Mouse (Mus musculus) erythroblast, embryonic 14.5 days (primary cell): ENCODE data around the gene Sh3bp1. TPM values are rescaled to one million over a fixed set of nuclear protein-coding genes. Genes with fewer than 3 reads are reported as not detected.

Source experiments
- H3K27me3 ChIP-seq: 2 replicates; pipeline ENCODE4 v1.6.1; 2012; ENCODE audit warnings: inconsistent platforms; ENCODE audit not compliant: control insufficient read depth
- H3K36me3 ChIP-seq: 2 replicates; pipeline ENCODE4 v1.6.1; 2012; ENCODE audit warnings: mild to moderate bottlenecking, inconsistent platforms; ENCODE audit not compliant: control insufficient read depth
- H3K4me1 ChIP-seq: 2 replicates; pipeline ENCODE4 v1.6.1; 2012; ENCODE audit warnings: inconsistent platforms; ENCODE audit not compliant: control insufficient read depth
- H3K4me3 ChIP-seq: replicated peaks from 2 replicates; pipeline ENCODE3; 2012; ENCODE audit warnings: moderate library complexity, mild to moderate bottlenecking, inconsistent platforms
- H3K9me3 ChIP-seq: 2 replicates; pipeline ENCODE4 v1.6.1; 2012; ENCODE audit warnings: low read length, inconsistent platforms, mixed read lengths; ENCODE audit not compliant: control insufficient read depth
- GATA1 ChIP-seq: IDR thresholded peaks from 2 replicates; pipeline ENCODE4 v1.6.1; 2012; ENCODE audit warnings: low read length, inconsistent platforms, mixed read lengths
- TAL1 ChIP-seq: IDR thresholded peaks from 3 replicates; pipeline ENCODE4 v1.6.1; 2012; ENCODE audit warnings: low read length, inconsistent platforms, mixed read lengths
- polyA plus RNA-seq: library from polyadenylated mRNA; stranded (reverse); fragments of >175 nt; gene quantifications from 2 replicates; pipeline ENCODE4 v1.2.3, GENCODE M21; 2012

Gene Sh3bp1
- polyA plus RNA-seq, 1 experiment = 13.6 TPM

DNA sequence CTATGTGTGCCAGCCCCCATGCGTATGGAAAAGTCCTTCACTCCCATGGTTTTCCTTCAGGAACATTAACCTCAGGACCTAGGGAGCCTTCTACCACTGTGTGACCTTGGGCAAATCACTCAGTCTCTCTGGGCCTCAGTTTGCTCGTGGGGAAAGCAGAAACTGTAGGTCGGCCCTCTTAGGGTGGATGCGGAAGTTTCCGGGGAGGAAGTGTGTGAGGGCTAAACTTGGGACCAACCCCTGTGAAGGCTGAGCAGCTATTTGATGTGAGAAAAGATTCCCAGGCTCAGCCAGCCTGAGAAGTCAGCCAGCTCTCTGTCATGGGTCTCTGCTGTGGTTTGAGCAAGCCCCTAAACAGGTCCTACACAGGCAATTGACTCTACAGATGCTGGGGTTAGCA is 37.3 kb upstream of the Sh3bp1 start:
- TF ChIP-seq GATA1 (no peak), TAL1 (no peak)
- peaks cover 6% of the 10 kb centered on the region for H3K4me1 ChIP-seq
- H3K9me3 ChIP-seq = no peaks in the 10 kb centered on the region
- no peaks in the 10 kb centered on the region for H3K36me3 ChIP-seq
- peaks cover 18% of the 10 kb centered on the region for H3K27me3 ChIP-seq
- no peak overlapping the region for H3K4me3 ChIP-seq

DNA sequence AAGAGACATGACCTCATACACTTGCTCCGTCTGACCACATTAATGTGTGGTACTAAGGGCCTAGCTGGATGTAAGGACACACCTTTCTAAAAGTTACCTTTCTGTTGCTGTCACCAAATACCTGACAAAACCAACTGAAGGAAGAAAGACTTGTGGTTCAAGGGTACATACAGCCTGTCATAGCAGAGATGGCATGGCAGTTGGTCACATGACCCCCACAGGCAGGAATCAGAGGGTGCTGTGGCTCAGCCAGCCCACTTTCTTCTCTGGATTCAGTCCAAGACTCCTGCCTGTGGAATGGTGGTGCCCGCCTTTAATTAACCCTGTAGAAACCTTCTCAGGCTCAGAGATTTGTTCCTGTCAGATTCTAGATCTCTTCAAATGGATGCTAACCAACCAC is 36.4 kb upstream of the Sh3bp1 start:
- peaks cover 18% of the 10 kb centered on the region for H3K27me3 ChIP-seq
- H3K4me1 ChIP-seq = peaks cover 6% of the 10 kb centered on the region
- TF ChIP-seq TAL1 (no peak), GATA1 (no peak)
- H3K36me3 ChIP-seq = no peaks in the 10 kb centered on the region
- H3K4me3 ChIP-seq = no peak overlapping the region
- no peaks in the 10 kb centered on the region for H3K9me3 ChIP-seq

DNA sequence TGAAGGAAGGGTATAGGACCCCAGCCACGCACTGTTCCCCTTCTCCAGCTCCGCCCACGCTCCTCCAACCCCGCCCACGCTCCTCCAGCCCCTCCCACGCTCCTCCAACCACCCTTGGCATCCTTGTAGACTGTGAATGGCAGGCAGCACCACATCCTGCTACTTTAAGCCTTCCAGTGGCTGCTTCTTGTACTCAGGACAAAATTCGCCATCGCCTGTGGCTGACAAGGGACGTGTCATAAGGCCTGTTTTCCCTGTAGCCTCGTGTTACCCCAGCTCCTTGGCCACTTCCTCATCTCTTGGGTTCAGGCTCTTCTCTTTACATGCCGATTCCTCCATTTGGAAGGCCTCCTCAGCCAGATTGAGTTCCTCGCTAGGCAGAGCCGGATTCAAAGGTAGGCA is 35.7 kb upstream of the Sh3bp1 start:
- Histone ChIP-seq H3K36me3 (no peaks in the 10 kb centered on the region), H3K4me1 (peaks cover 6% of the 10 kb centered on the region), H3K9me3 (no peaks in the 10 kb centered on the region), H3K27me3 (peaks cover 18% of the 10 kb centered on the region), H3K4me3 (no peak overlapping the region)
- no peak for TF ChIP-seq GATA1
- TF ChIP-seq TAL1 = no peak

DNA sequence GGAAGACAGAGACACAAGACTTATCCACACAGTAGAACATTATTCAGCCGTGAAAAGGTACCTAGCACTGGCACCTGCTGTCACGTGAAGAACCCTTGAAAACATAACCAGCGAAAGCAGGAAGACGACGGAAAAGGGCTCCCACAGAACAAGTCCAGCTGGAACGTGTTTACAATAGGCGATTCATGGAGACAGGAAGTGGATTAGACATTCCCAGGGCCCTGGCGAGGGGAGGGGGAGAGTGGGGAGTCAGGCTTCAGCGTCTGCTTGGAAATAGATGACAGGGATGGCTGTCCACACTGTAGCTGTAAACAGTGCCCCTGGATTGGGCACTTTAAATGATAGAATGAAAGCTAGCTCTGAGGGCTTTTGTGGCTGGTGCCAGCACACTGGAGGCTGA is 31.2 kb upstream of the Sh3bp1 start:
- H3K4me1 ChIP-seq = peaks cover 14% of the 10 kb centered on the region
- TF ChIP-seq TAL1 (no peak), GATA1 (no peak)
- H3K9me3 ChIP-seq = no peaks in the 10 kb centered on the region
- no peak overlapping the region for H3K4me3 ChIP-seq
- H3K36me3 ChIP-seq = no peaks in the 10 kb centered on the region
- H3K27me3 ChIP-seq = peaks cover 18% of the 10 kb centered on the region

- no peaks in the 10 kb centered on the region for H3K9me3 ChIP-seq
- TF ChIP-seq TAL1 = no peak
- TF ChIP-seq GATA1 = no peak
- H3K4me3 ChIP-seq = no peak overlapping the region
- H3K27me3 ChIP-seq = peaks cover 15% of the 10 kb centered on the region
- H3K4me1 ChIP-seq = peaks cover 11% of the 10 kb centered on the region
- H3K36me3 ChIP-seq = no peaks in the 10 kb centered on the region
Measured at GRCm38 (mm10) chr15:78868826-78869233, 30.7 kb upstream of the Sh3bp1 start.

DNA sequence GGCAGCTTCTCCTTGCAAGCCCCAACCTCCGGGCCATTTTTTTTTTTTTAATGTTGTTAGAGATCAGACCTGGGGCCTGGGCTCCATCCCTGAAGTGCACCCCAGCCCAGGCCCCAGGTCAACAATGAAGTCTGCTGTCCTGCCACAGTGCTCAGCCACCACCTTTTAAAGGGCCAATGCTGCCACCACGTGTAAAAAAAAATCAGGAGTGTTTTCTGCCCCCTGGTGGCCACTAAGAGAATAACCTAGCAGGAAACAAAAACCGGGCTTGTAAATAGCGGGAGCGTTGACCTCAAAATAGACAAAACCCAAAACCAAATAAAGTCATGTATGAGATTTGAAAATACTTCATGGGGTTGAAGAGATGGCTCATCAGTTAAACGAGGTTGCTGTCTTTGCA is 29.8 kb upstream of the Sh3bp1 start:
- Histone ChIP-seq H3K4me3 (no peak overlapping the region), H3K27me3 (peaks cover 11% of the 10 kb centered on the region), H3K4me1 (peaks cover 9% of the 10 kb centered on the region), H3K9me3 (no peaks in the 10 kb centered on the region), H3K36me3 (no peaks in the 10 kb centered on the region)
- TF ChIP-seq GATA1 = no peak
- no peak for TF ChIP-seq TAL1

GRCm38 (mm10) chr15:78872021-78872608 is 27.5 kb upstream of the Sh3bp1 start:
- Histone ChIP-seq H3K4me1 (peaks cover 30% of the 10 kb centered on the region), H3K27me3 (no peaks in the 10 kb centered on the region), H3K9me3 (no peaks in the 10 kb centered on the region), H3K36me3 (no peaks in the 10 kb centered on the region), H3K4me3 (no peak overlapping the region)
- TF ChIP-seq GATA1 (no peak), TAL1 (no peak)

- H3K4me3 ChIP-seq = no peak overlapping the region
- no peaks in the 10 kb centered on the region for H3K36me3 ChIP-seq
- H3K27me3 ChIP-seq = no peaks in the 10 kb centered on the region
- peaks cover 42% of the 10 kb centered on the region for H3K4me1 ChIP-seq
- no peak for TF ChIP-seq TAL1
- TF ChIP-seq GATA1 = no peak
- no peaks in the 10 kb centered on the region for H3K9me3 ChIP-seq
Measured at GRCm38 (mm10) chr15:78873803-78874435, 25.6 kb upstream of the Sh3bp1 start.

DNA sequence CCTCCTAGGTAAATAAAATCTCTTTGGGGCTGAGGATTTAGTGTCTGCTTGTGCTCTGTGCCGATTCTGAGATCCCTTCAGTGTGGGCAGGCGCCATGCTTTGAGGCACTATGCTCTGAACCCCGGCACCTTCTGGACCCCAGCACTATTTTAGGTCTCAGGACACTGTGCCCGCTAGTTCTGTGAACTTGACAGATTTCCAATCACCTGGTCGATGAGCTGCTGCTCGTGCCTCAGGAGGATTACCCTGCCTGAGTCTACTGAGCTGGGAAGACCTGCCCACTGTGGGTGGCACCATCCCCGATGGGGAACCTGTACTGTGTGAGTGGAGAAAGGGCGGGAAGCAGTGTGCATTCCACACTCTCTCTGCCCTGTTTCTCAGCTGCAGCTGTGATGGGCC is 24.6 kb upstream of the Sh3bp1 start:
- Histone ChIP-seq H3K9me3 (no peaks in the 10 kb centered on the region), H3K4me1 (peaks cover 49% of the 10 kb centered on the region), H3K27me3 (no peaks in the 10 kb centered on the region), H3K36me3 (peaks cover 5% of the 10 kb centered on the region), H3K4me3 (no peak overlapping the region)
- TF ChIP-seq GATA1 = no peak
- TF ChIP-seq TAL1 = no peak

GRCm38 (mm10) chr15:78875537-78875936 is 24.0 kb upstream of the Sh3bp1 start:
- peaks cover 49% of the 10 kb centered on the region for H3K4me1 ChIP-seq
- no peak overlapping the region for H3K4me3 ChIP-seq
- H3K27me3 ChIP-seq = no peaks in the 10 kb centered on the region
- TF ChIP-seq GATA1 (no peak), TAL1 (no peak)
- peaks cover 10% of the 10 kb centered on the region for H3K36me3 ChIP-seq
- H3K9me3 ChIP-seq = no peaks in the 10 kb centered on the region
